Mouse (Mus musculus): Measurements from ENCODE around the gene Stx1a. TPM values are rescaled to one million over a fixed set of nuclear protein-coding genes. Genes with fewer than 3 reads are reported as not detected.

Gene Stx1a
- total RNA-seq, 1 experiment from 2014 or later, result 10.4 TPM

- no peak for DNase-seq
Observed at GRCm38 (mm10) chr5:135086871-135087270, 63.6 kb downstream of the Stx1a start.

GRCm38 (mm10) chr5:135089653-135090052 lies 66.4 kb downstream of the Stx1a start, which contains the start of gene Mlxipl:
Mlxipl (plus strand) TSS chr5:135089890.
- DNase-seq, result no peak

Other genes starting within 250 kb of the Stx1a start
- not detected in 2 replicates for gene Tmem270, start 116.7 kb upstream of the Stx1a start, total RNA-seq (2021)
- not detected in 2 replicates for gene Cldn13, start 108.0 kb upstream of the Stx1a start, total RNA-seq (2021)
- gene Mettl27, start 91.1 kb upstream of the Stx1a start, total RNA-seq (2021), result 24.9 and 39.9 TPM in 2 replicates
- gene Cldn4, start 76.5 kb upstream of the Stx1a start, total RNA-seq (2021), result not detected in 2 replicates
- 1.0 and 2.2 TPM in 2 replicates for gene Cldn3, start 37.3 kb upstream of the Stx1a start, total RNA-seq (2021)
- 54.5 and 61.8 TPM in 2 replicates for gene Abhd11, start 14.3 kb upstream of the Stx1a start, total RNA-seq (2021)
- 29.6 and 38.8 TPM in 2 replicates for gene Dnajc30, start 40.7 kb downstream of the Stx1a start, total RNA-seq (2021)
- 58.5 and 66.1 TPM in 2 replicates for gene Bud23, start 41.5 kb downstream of the Stx1a start, total RNA-seq (2021)
- gene Vps37d, start 54.8 kb downstream of the Stx1a start, total RNA-seq (2021), result 2.2 and 4.1 TPM in 2 replicates
- gene Mlxipl, start 66.4 kb downstream of the Stx1a start, total RNA-seq (2021), result 70.1 and 79.1 TPM in 2 replicates
- gene Tbl2, start 126.2 kb downstream of the Stx1a start, total RNA-seq (2021), result 31.5 and 46.0 TPM in 2 replicates
- gene Bcl7b, start 144.8 kb downstream of the Stx1a start, total RNA-seq (2021), result 63.2 and 64.0 TPM in 2 replicates
- gene Baz1b, start 163.8 kb downstream of the Stx1a start, total RNA-seq (2021), result 85.7 and 114 TPM in 2 replicates
- gene Fzd9, start 227.7 kb downstream of the Stx1a start, total RNA-seq (2021), result 2.4 and 3.1 TPM in 2 replicates